Mouse (Mus musculus) urinary bladder, adult 18-20 months (tissue): Measurements from ENCODE around the gene Slc38a8.

Source experiments
- DNase-seq, 2 experiments: peaks; one replicate each; pipeline ENCODE4 v3.0.0; 2022; ENCODE audit warnings: low spot score in 2 of 2, mixed read lengths in 2 of 2

Slc38a8 gene

GRCm38 (mm10) chr8:119484145-119484896, 17.2 kb downstream of the Slc38a8 start:
- DNase-seq, result no peak

GRCm38 (mm10) chr8:119478684-119479083, 22.8 kb downstream of the Slc38a8 start:
- no peak for DNase-seq

GRCm38 (mm10) chr8:119468091-119468490, 33.4 kb downstream of the Slc38a8 start:
- no peak for DNase-seq

GRCm38 (mm10) chr8:119466794-119467193, 34.7 kb downstream of the Slc38a8 start:
- DNase-seq, result no peak

- DNase-seq, result no peak
Measured at GRCm38 (mm10) chr8:119466105-119466504, 35.4 kb downstream of the Slc38a8 start.

GRCm38 (mm10) chr8:119463709-119464108, 37.8 kb downstream of the Slc38a8 start:
- no peak for DNase-seq

- no peak for DNase-seq
Measured at GRCm38 (mm10) chr8:119461356-119461755, 40.1 kb downstream of the Slc38a8 start.

- DNase-seq, result no peak
Measured at GRCm38 (mm10) chr8:119459724-119460123, 41.8 kb downstream of the Slc38a8 start.

GRCm38 (mm10) chr8:119456045-119456444, 45.5 kb downstream of the Slc38a8 start:
- DNase-seq, result no peak

GRCm38 (mm10) chr8:119452919-119453318, 48.6 kb downstream of the Slc38a8 start:
- DNase-seq, result no peak

GRCm38 (mm10) chr8:119451131-119451530, 50.4 kb downstream of the Slc38a8 start:
- no peak for DNase-seq

GRCm38 (mm10) chr8:119449627-119450026, 51.9 kb downstream of the Slc38a8 start:
- DNase-seq, result no peak

- no peak for DNase-seq
Measured at GRCm38 (mm10) chr8:119447781-119448170, 53.7 kb downstream of the Slc38a8 start.

- no peak for DNase-seq
Measured at GRCm38 (mm10) chr8:119446990-119447780, 54.3 kb downstream of the Slc38a8 start.

- peak; percentile 70 to 89 for DNase-seq
Measured at GRCm38 (mm10) chr8:119446211-119446989, 55.1 kb downstream of the Slc38a8 start, which contains the start of gene Necab2. Necab2 (plus strand) TSS chr8:119446719.

GRCm38 (mm10) chr8:119442970-119443369, 58.5 kb downstream of the Slc38a8 start:
- no peak for DNase-seq

GRCm38 (mm10) chr8:119442013-119442412, 59.5 kb downstream of the Slc38a8 start:
- DNase-seq, result no peak

- no peak for DNase-seq
Measured at GRCm38 (mm10) chr8:119440952-119441270, 60.6 kb downstream of the Slc38a8 start.

- peak; percentile 72 to 80 for DNase-seq
Measured at GRCm38 (mm10) chr8:119440250-119440951, 61.1 kb downstream of the Slc38a8 start.

GRCm38 (mm10) chr8:119439893-119440249, 61.6 kb downstream of the Slc38a8 start:
- DNase-seq, result no peak

GRCm38 (mm10) chr8:119439424-119439823, 62.1 kb downstream of the Slc38a8 start:
- no peak for DNase-seq

GRCm38 (mm10) chr8:119438876-119439275, 62.6 kb downstream of the Slc38a8 start:
- no peak for DNase-seq
